Mouse (Mus musculus) CH12.LX (cell line): ENCODE measurements around the gene Zbtb8a.

ENCODE experiments used
- E2F4 ChIP-seq: IDR thresholded peaks from 2 replicates; pipeline ENCODE4 v1.6.1; 2011; ENCODE audit warnings: low read depth, low read length, improper control_type of control experiment; ENCODE audit not compliant: insufficient replicate concordance
- ELF1 ChIP-seq: IDR thresholded peaks from 2 replicates; pipeline ENCODE4 v1.6.1; 2014; ENCODE audit warnings: low read depth, mild to moderate bottlenecking, inconsistent platforms, low read length, improper control_type of control experiment
- EP300 ChIP-seq: IDR thresholded peaks from 2 replicates; pipeline ENCODE4 v1.6.1; 2011; ENCODE audit warnings: low read length, improper control_type of control experiment
- HCFC1 ChIP-seq: IDR thresholded peaks from 2 replicates; pipeline ENCODE4 v1.6.1; 2012; ENCODE audit warnings: low read depth, mild to moderate bottlenecking, inconsistent platforms, low read length, improper control_type of control experiment
- JUN ChIP-seq: IDR thresholded peaks from 2 replicates; pipeline ENCODE4 v1.6.1; 2011; ENCODE audit warnings: low read depth, mild to moderate bottlenecking, low read length, improper control_type of control experiment, moderate library complexity; ENCODE audit not compliant: insufficient read depth
- MAX ChIP-seq: IDR thresholded peaks from 2 replicates; pipeline ENCODE4 v1.6.1; 2011; ENCODE audit warnings: low read length, improper control_type of control experiment
- POLR2A ChIP-seq: IDR thresholded peaks from 2 replicates; pipeline ENCODE4 v1.6.1; 2011; ENCODE audit warnings: low read depth, mild to moderate bottlenecking, improper control_type of control experiment, low read length
- TCF12 ChIP-seq: IDR thresholded peaks from 2 replicates; pipeline ENCODE4 v1.6.1; 2014; ENCODE audit warnings: low read depth, mild to moderate bottlenecking, inconsistent platforms, low read length, improper control_type of control experiment
- UBTF ChIP-seq: IDR thresholded peaks from 2 replicates; pipeline ENCODE4 v1.6.1; 2012; ENCODE audit warnings: low read depth, mild to moderate bottlenecking, inconsistent platforms, low read length, improper control_type of control experiment, moderate library complexity

DNA sequence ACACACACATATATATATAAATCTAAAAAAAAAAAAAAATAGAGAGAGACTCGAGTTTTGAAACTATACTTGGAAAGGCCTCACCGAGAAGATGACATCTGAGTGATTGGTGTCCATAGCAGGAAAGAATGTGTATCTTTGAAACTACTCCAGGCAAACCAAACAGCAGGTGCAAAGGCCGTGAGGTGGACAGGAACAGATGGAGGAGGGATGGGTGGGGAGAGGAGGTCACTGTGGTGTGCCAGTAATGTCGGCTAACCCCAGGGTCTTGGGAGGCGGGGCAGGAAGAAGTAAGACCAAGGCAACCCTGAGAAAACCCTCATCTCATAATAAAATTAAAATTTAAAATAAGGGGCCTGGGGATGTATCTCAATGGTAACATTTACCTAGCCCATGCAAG lies 2.1 kb downstream of the Zbtb8a start:
- TF ChIP-seq UBTF, result no peak
- no peak for TF ChIP-seq POLR2A
- TF ChIP-seq MAX, result no peak
- TF ChIP-seq EP300, result no peak
- TF ChIP-seq HCFC1, result no peak
- TF ChIP-seq ELF1, result no peak
- no peak for TF ChIP-seq TCF12
- TF ChIP-seq JUN, result no peak
- TF ChIP-seq E2F4, result no peak
